Mouse (Mus musculus) embryonic facial prominence, embryonic 11.5 days (tissue): Measurements from ENCODE around the gene Olfr1340. TPM values are rescaled to one million over a fixed set of nuclear protein-coding genes. Genes with fewer than 3 reads are reported as not detected.

Experiments
- ATAC-seq: fragments of 200-750 bp; cut with Nextera tagmentation; replicated peaks from 2 replicates; pipeline ENCODE4 v1.8.0; 2017; ENCODE audit warnings: low read depth; ENCODE audit not compliant: insufficient number of reproducible peaks, low FRiP score, low TSS enrichment
- DNase-seq: peaks from one replicate; pipeline ENCODE4 v3.0.0-alpha.2; 2015; ENCODE audit warnings: low spot score
- H3K27ac ChIP-seq: fragments of 300-500 bp; sonication (generic); replicated peaks from 2 replicates; pipeline ENCODE4 v1.5.1; 2014; ENCODE audit warnings: mild to moderate bottlenecking, low read depth, low read length, control low read depth
- H3K27me3 ChIP-seq: fragments of 300-500 bp; sonication (generic); 2 replicates; pipeline ENCODE4 v1.6.1; 2014; ENCODE audit warnings: mild to moderate bottlenecking, low read length, moderate library complexity, mixed read lengths; ENCODE audit not compliant: control insufficient read depth, insufficient read depth
- H3K36me3 ChIP-seq: fragments of 300-500 bp; sonication (generic); replicated peaks from 2 replicates; pipeline ENCODE4 v1.6.1; 2014; ENCODE audit warnings: low read depth, mild to moderate bottlenecking, low read length, moderate library complexity, mixed read lengths; ENCODE audit not compliant: control insufficient read depth, insufficient read depth
- H3K4me1 ChIP-seq: fragments of 300-500 bp; sonication (generic); 2 replicates; pipeline ENCODE4 v1.6.1; 2014; ENCODE audit warnings: low read length, mixed read lengths; ENCODE audit not compliant: control insufficient read depth, insufficient read depth
- H3K4me2 ChIP-seq: fragments of 300-500 bp; sonication (generic); 2 replicates; pipeline ENCODE4 v1.6.1; 2014; ENCODE audit warnings: low read depth, mild to moderate bottlenecking, control low read depth, low read length, moderate library complexity
- H3K4me3 ChIP-seq: fragments of 300-500 bp; sonication (generic); 2 replicates; pipeline ENCODE4 v1.5.1; 2014; ENCODE audit warnings: low read depth, low read length, control low read depth
- H3K9ac ChIP-seq: fragments of 300-500 bp; sonication (generic); replicated peaks from 2 replicates; pipeline ENCODE4 v1.6.1; 2014; ENCODE audit warnings: mild to moderate bottlenecking, control low read depth, low read length
- H3K9me3 ChIP-seq: fragments of 300-500 bp; sonication (generic); replicated peaks from 2 replicates; pipeline ENCODE4 v1.6.1; 2016; ENCODE audit warnings: mild to moderate bottlenecking, low read length, inconsistent platforms, mixed read lengths; ENCODE audit not compliant: control insufficient read depth
- WGBS: fragments of 180-500 bp; shearing (Covaris S2); extraction: QIAGEN DNeasy Blood & Tissue Kit; methylation state at CpG from one replicate; pipeline ENCODE4 v1.1.7; 2014; 5-methylcytosine and 5-hydroxymethylcytosine counted together
- polyA plus RNA-seq: library from polyadenylated mRNA; unstranded; fragments of >200 nt; fragmentation: Nextera tagmentation; extraction: Ambion mirVana; gene quantifications from 2 replicates; pipeline ENCODE4 v1.2.1, GENCODE M21; 2014

Gene Olfr1340
- polyA plus RNA-seq, 1 experiment from 2014 or later, result not detected

DNA sequence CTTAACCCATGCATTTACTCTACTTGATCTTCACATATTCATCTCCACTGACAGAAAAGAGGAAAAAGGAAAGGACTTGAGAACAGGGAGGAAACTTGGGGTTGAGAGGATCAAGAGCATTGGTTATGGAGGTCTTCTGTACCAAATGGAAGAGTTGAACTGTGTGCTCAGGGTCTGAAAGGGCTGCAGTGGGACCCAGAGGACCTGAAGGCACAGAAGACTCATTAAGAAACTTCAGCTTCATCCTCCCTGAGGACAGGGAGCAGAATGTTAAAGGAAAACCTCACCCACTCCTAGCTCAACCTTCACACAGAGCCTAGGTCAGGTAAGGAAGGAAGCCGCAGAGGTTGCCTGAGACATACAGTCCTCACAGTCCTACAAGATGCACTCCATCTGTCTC, 11.9 kb downstream of the Olfr1340 start, which contains the start of gene Olfr1339:
Gene Olfr1339, plus strand, starts transcription at position 301 of the 400 bp plus-strand sequence.
- ATAC-seq, result no peak
- 100% methylated on average over 1 of the region's 1 CpGs for WGBS
- no peak for DNase-seq

DNA sequence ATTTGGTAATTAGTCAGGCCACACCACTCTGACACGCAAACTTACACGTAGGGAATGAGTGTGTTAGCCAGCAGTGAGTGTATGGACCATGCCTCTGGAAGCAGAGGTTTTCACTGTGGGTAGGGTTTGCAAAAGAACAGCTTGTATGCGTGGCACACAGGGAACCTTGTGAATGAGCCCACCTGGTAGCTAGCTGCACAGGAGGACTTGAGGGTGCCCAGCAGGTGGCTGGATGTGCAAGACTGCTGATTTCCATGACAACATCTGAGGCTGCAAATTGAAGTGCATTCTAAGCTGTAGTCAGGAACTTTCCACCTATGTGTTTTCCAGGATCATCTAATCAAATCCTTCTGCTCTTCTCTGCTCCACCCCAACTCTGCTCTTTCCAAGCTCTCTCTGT, 19.6 kb downstream of the Olfr1340 start:
- H3K36me3 ChIP-seq, result no peaks in the 10 kb centered on the region
- H3K27me3 ChIP-seq, result no peaks in the 10 kb centered on the region; the same call in 1 of the 2 replicates
- no peak overlapping the region for H3K27ac ChIP-seq
- H3K4me3 ChIP-seq, result no peak overlapping the region
- H3K9ac ChIP-seq, result no peak overlapping the region
- no peaks in the 10 kb centered on the region for H3K9me3 ChIP-seq
- no peaks in the 10 kb centered on the region for H3K4me1 ChIP-seq
- no peak for DNase-seq
- ATAC-seq, result no peak
- WGBS, result 67% methylated on average over 3 of the region's 3 CpGs
- no peak overlapping the region for H3K4me2 ChIP-seq

More for the DNA sequence above, 11.9 kb downstream of the Olfr1340 start, which contains the start of gene Olfr1339:
- Histone ChIP-seq H3K9me3 (no peaks in the 10 kb centered on the region), H3K36me3 (no peaks in the 10 kb centered on the region), H3K4me3 (no peak within 1 kb of the TSS), H3K4me2 (no peak within 1 kb of the TSS), H3K9ac (no peak within 1 kb of the TSS), H3K27me3 (no peaks in the 10 kb centered on the region), H3K27ac (no peak within 1 kb of the TSS), H3K4me1 (no peaks in the 10 kb centered on the region)

DNA sequence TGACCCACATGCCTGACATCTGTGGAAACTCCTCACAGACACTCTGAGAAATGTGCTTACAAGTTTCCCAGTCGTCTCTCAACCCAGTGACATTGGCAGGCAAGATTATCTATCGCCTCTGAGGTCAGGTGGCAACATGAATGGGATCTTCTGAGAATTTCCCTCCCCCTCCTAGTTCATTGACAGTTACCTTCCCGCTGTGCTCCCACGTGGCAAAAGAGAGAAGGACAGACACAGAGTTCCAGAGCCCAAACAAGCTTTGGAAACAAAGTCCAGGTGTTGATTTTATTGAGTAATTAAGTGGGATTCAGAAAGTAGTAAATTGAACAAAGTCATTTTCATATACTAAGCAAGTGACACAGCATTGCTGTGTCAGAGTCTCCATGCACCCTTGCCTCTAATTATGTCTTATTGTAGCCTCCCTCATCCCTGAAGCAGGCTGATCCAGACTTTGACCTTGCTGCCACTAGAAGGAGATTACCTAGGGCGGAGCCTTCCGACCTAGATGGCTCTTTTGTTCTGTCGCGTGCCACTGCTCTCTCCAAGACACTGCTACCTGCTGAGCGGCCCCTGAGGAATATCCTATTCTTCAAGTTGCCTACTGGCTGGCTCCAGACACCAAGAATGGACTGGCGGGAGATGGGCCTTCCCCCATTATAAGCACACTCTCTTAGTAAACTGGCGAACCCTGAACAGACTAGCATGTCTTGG, 21.2 kb downstream of the Olfr1340 start:
- Histone ChIP-seq H3K9me3 (no peaks in the 10 kb centered on the region), H3K27me3 (no peaks in the 10 kb centered on the region; the same call in 1 of the 2 replicates), H3K4me1 (no peaks in the 10 kb centered on the region), H3K4me3 (no peak overlapping the region), H3K36me3 (no peaks in the 10 kb centered on the region), H3K27ac (no peak overlapping the region), H3K9ac (no peak overlapping the region), H3K4me2 (no peak overlapping the region)
- no peak for ATAC-seq
- DNase-seq, result no peak
- WGBS, result 7% methylated on average over 11 of the region's 11 CpGs

DNA sequence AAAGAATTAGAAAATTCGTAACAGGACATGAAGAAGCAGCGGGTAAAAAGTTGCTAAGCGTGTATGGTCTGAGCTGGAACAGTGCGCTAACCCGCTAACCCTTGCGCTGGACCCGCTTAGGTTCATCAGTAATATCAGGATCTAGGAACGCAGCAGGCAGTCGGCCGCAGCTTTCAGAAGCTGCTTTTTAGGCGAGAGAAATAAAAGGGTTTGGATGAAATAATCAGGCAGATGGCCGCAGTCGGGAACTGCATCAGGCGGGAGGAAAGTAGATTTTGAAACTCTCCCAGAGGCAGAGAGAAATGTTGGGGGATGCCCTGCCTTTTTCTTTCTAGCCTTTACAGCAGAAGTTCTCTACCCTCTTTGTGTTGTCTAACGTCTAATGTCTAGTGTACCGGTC, 21.9 kb downstream of the Olfr1340 start:
- H3K4me1 ChIP-seq, result no peaks in the 10 kb centered on the region
- no peak overlapping the region for H3K4me3 ChIP-seq
- DNase-seq (no peak), ATAC-seq (no peak)
- WGBS, result 2% methylated on average over 16 of the region's 16 CpGs
- no peaks in the 10 kb centered on the region for H3K9me3 ChIP-seq
- no peaks in the 10 kb centered on the region for H3K36me3 ChIP-seq
- no peak overlapping the region for H3K27ac ChIP-seq
- no peaks in the 10 kb centered on the region; the same call in 1 of the 2 replicates for H3K27me3 ChIP-seq
- no peak overlapping the region for H3K4me2 ChIP-seq
- no peak overlapping the region for H3K9ac ChIP-seq

DNA sequence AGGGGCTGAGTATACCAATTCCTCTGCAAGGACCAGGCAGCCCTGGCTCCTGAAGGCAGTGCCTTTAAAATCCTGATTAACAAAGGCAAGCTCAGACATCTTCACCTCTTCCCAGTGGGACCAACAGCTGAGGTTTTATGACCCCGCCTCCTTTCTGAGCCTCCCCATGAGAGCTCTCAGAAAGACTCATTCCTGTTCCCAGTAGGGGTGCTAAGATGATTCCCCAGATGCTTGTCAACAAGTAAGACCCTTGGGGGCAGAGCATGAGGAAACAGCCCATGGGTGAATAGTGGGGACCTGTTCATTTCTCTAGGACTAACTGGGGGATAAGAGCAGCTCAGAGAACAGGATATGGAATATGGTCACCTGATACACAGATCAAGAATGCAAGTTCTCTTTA, 38.7 kb downstream of the Olfr1340 start, which contains the start of gene Olfr1338:
Gene Olfr1338, minus strand, starts transcription at position 101 of the 400 bp plus-strand sequence.
- no peak within 1 kb of the TSS for H3K9ac ChIP-seq
- H3K4me3 ChIP-seq, result no peak within 1 kb of the TSS
- H3K9me3 ChIP-seq, result no peaks in the 10 kb centered on the region
- H3K27ac ChIP-seq, result no peak within 1 kb of the TSS
- DNase-seq (no peak), ATAC-seq (no peak)
- no peaks in the 10 kb centered on the region for H3K4me1 ChIP-seq
- H3K36me3 ChIP-seq, result no peaks in the 10 kb centered on the region
- WGBS, result 89% methylated on average over 1 of the region's 1 CpGs
- H3K27me3 ChIP-seq, result no peaks in the 10 kb centered on the region
- no peak within 1 kb of the TSS for H3K4me2 ChIP-seq

Other genes starting within 250 kb of the Olfr1340 start
- gene Tie1, start 230.1 kb upstream of the Olfr1340 start, polyA plus RNA-seq, result 8.9 and 11.8 TPM in 2 replicates
- 2.5 and 3.1 TPM in 2 replicates for gene 2610528J11Rik, start 193.1 kb upstream of the Olfr1340 start, polyA plus RNA-seq
- gene Tmem125, start 176.1 kb upstream of the Olfr1340 start, polyA plus RNA-seq, result 0.90 and 1.4 TPM in 2 replicates
- 0.42 and 0.79 TPM in 2 replicates for gene Cfap57, start 99.4 kb upstream of the Olfr1340 start, polyA plus RNA-seq
- 180 and 191 TPM in 2 replicates for gene Ebna1bp2, start 99.3 kb upstream of the Olfr1340 start, polyA plus RNA-seq
- not detected in 2 replicates for gene Olfr62, start 61.2 kb upstream of the Olfr1340 start, polyA plus RNA-seq
- gene Olfr1342, start 27.4 kb upstream of the Olfr1340 start, polyA plus RNA-seq, result 0.33 TPM in 1 of 2 replicates, not detected in the other
- gene Olfr1341, start 16.6 kb upstream of the Olfr1340 start, polyA plus RNA-seq, result 0.08 TPM in 2 replicates
- not detected in 2 replicates for gene Olfr1339, start 12.0 kb downstream of the Olfr1340 start, polyA plus RNA-seq
- not detected in 2 replicates for gene Olfr1338, start 38.6 kb downstream of the Olfr1340 start, polyA plus RNA-seq
- not detected in 2 replicates for gene Olfr1337, start 62.4 kb downstream of the Olfr1340 start, polyA plus RNA-seq
- not detected in 2 replicates for gene Olfr1335, start 89.8 kb downstream of the Olfr1340 start, polyA plus RNA-seq
- not detected in 2 replicates for gene Olfr1333, start 116.1 kb downstream of the Olfr1340 start, polyA plus RNA-seq
- not detected in 2 replicates for gene Olfr1331, start 144.5 kb downstream of the Olfr1340 start, polyA plus RNA-seq
- gene Olfr1330, start 168.5 kb downstream of the Olfr1340 start, polyA plus RNA-seq, result not detected in 2 replicates
- not detected in 2 replicates for gene Olfr1329, start 197.3 kb downstream of the Olfr1340 start, polyA plus RNA-seq
- not detected in 2 replicates for gene Olfr1328, start 218.5 kb downstream of the Olfr1340 start, polyA plus RNA-seq
- not detected in 2 replicates for gene Lao1, start 241.4 kb downstream of the Olfr1340 start, polyA plus RNA-seq